Mouse (Mus musculus) embryonic facial prominence, embryonic 14.5 days (tissue): ENCODE data around the gene Spata1. TPM values are rescaled to one million over a fixed set of nuclear protein-coding genes. Genes with fewer than 3 reads are reported as not detected.

Source experiments
- ATAC-seq: fragments of 200-750 bp; cut with Nextera tagmentation; 2 replicates; pipeline ENCODE4 v1.8.0; 2017; ENCODE audit warnings: low read depth, moderate number of reproducible peaks, moderate TSS enrichment
- DNase-seq: peaks from one replicate; pipeline ENCODE4 v3.0.0-alpha.2; 2015; ENCODE audit warnings: low spot score
- H3K27ac ChIP-seq: fragments of 300-500 bp; sonication (generic); replicated peaks from 2 replicates; pipeline ENCODE4 v1.5.1; 2014; ENCODE audit warnings: low read depth, mild to moderate bottlenecking, low read length, moderate library complexity
- H3K27me3 ChIP-seq: fragments of 300-500 bp; sonication (generic); replicated peaks from 2 replicates; pipeline ENCODE4 v1.6.1; 2014; ENCODE audit warnings: low read length; ENCODE audit not compliant: control insufficient read depth, insufficient read depth
- H3K36me3 ChIP-seq: fragments of 300-500 bp; sonication (generic); 2 replicates; pipeline ENCODE4 v1.6.1; 2014; ENCODE audit warnings: low read length, mixed read lengths; ENCODE audit not compliant: control insufficient read depth, insufficient read depth
- H3K4me1 ChIP-seq: fragments of 300-500 bp; sonication (generic); 2 replicates; pipeline ENCODE4 v1.6.1; 2014; ENCODE audit warnings: antibody characterized with exemption, low read length; ENCODE audit not compliant: control insufficient read depth, insufficient read depth
- H3K4me2 ChIP-seq: fragments of 300-500 bp; sonication (generic); 2 replicates; pipeline ENCODE4 v1.6.1; 2014; ENCODE audit warnings: low read depth, mild to moderate bottlenecking, low read length, moderate library complexity, mixed read lengths
- H3K4me3 ChIP-seq: fragments of 300-500 bp; sonication (generic); 2 replicates; pipeline ENCODE4 v1.5.1; 2014; ENCODE audit warnings: low read depth, mild to moderate bottlenecking, low read length
- H3K9ac ChIP-seq: fragments of 300-500 bp; sonication (generic); 2 replicates; pipeline ENCODE4 v1.6.1; 2014; ENCODE audit warnings: low read depth, mild to moderate bottlenecking, low read length, moderate library complexity, mixed read lengths
- H3K9me3 ChIP-seq: fragments of 300-500 bp; sonication (generic); 2 replicates; pipeline ENCODE4 v1.6.1; 2016; ENCODE audit warnings: low read length; ENCODE audit not compliant: control insufficient read depth
- WGBS: fragments of 180-500 bp; shearing (Covaris S2); extraction: QIAGEN DNeasy Blood & Tissue Kit; methylation state at CpG from one replicate; pipeline ENCODE4 v1.1.7; 2014; 5-methylcytosine and 5-hydroxymethylcytosine counted together
- polyA plus RNA-seq: library from polyadenylated mRNA; unstranded; fragments of >200 nt; fragmentation: Nextera tagmentation; extraction: Ambion mirVana; gene quantifications from 2 replicates; pipeline ENCODE4 v1.2.1, GENCODE M21; 2014

Spata1 gene
- polyA plus RNA-seq, 1 experiment from 2014 or later: 6.0 TPM

DNA sequence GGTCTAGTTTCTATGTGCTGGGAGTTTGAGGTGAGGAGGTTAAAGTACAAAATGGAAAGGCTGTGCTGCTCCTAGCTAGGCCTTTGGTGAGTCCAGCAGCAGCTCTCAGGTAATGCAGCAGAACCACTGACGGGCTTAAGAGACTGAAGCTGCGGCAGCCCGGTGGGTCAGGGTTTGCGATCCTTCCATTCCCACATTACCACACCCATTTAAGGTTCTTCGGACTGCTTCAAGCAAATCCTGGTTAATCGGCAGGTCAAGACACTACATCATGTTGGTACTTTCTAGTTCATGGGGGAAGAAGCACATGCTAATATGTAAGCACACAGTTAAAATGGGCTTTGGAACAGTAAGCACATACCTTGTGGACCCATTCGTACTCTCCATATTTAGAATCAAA lies 7.2 kb upstream of the Spata1 start:
- Histone ChIP-seq H3K27ac (no peak overlapping the region), H3K36me3 (peaks cover 81% of the 10 kb centered on the region), H3K4me3 (no peak overlapping the region), H3K4me1 (peaks cover 5% of the 10 kb centered on the region; the same call in 1 of the 2 replicates), H3K9me3 (no peaks in the 10 kb centered on the region), H3K9ac (no peak overlapping the region), H3K4me2 (no peak overlapping the region), H3K27me3 (no peaks in the 10 kb centered on the region)
- 97% methylated on average over 7 of the region's 7 CpGs for WGBS
- DNase-seq (no peak), ATAC-seq (no peak)

DNA sequence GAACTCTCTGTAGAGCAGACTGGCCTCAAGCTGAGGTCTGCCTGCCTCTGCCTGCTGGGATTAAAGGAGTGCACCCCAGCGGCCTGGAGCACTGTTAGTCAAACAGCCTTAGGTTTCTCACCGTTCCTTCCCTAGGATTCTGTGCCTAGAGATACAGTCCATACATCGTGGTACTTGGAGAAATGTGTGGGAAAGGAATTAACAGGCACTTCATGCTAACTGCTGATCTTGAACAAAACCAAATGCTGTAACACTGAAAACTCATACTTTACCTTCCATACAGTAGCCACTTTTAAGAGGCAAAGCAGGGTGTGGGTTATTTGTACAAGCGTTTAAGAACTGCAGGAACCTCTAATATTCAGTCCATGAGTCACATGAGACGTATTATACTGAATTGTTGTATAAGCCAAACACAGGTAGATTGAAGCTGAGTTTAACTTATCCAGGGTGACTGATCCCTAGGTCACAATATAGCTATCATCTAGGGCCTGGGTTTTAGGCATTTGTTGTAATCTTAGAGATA lies 2.1 kb upstream of the Spata1 start:
- peak overlapping the region; percentile 87 for H3K9ac ChIP-seq
- DNase-seq: no peak
- WGBS: 51% methylated on average over 5 of the region's 5 CpGs
- no peaks in the 10 kb centered on the region for H3K9me3 ChIP-seq
- peaks cover 34% of the 10 kb centered on the region for H3K36me3 ChIP-seq
- H3K4me1 ChIP-seq: peaks cover 18% of the 10 kb centered on the region
- no peak overlapping the region for H3K27ac ChIP-seq
- peak overlapping the region; percentile 67 for H3K4me3 ChIP-seq
- H3K27me3 ChIP-seq: no peaks in the 10 kb centered on the region
- H3K4me2 ChIP-seq: peak overlapping the region; percentile 72
- no peak for ATAC-seq

DNA sequence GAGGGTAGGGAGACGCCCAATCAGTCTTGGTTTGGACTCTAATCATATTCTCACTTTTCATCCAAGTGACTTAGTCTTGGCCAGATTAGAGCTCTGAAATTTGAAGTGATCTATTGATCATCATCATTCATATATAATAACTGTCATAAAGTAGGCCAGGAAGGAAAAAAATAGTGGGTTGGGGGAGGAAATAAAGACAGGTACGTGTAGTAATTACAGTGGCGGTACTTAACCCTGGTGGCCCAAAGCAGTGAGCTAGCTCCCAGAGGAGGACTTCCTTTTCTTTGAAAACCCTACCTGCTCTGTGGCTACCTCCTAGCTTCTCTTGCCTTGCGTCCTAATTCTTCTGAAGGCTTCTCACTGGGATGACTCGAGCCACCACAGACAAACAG lies 1.3 kb upstream of the Spata1 start:
- peak overlapping the region; percentile 67 for H3K4me3 ChIP-seq
- no peaks in the 10 kb centered on the region for H3K27me3 ChIP-seq
- H3K4me2 ChIP-seq: peak overlapping the region; percentile 72
- ATAC-seq: no peak
- no peak for DNase-seq
- H3K27ac ChIP-seq: peak overlapping the region; percentile 93
- WGBS: 5% methylated on average over 5 of the region's 5 CpGs
- H3K9me3 ChIP-seq: no peaks in the 10 kb centered on the region
- H3K4me1 ChIP-seq: peaks cover 18% of the 10 kb centered on the region
- H3K9ac ChIP-seq: peak overlapping the region; percentile 87
- peaks cover 27% of the 10 kb centered on the region for H3K36me3 ChIP-seq

DNA sequence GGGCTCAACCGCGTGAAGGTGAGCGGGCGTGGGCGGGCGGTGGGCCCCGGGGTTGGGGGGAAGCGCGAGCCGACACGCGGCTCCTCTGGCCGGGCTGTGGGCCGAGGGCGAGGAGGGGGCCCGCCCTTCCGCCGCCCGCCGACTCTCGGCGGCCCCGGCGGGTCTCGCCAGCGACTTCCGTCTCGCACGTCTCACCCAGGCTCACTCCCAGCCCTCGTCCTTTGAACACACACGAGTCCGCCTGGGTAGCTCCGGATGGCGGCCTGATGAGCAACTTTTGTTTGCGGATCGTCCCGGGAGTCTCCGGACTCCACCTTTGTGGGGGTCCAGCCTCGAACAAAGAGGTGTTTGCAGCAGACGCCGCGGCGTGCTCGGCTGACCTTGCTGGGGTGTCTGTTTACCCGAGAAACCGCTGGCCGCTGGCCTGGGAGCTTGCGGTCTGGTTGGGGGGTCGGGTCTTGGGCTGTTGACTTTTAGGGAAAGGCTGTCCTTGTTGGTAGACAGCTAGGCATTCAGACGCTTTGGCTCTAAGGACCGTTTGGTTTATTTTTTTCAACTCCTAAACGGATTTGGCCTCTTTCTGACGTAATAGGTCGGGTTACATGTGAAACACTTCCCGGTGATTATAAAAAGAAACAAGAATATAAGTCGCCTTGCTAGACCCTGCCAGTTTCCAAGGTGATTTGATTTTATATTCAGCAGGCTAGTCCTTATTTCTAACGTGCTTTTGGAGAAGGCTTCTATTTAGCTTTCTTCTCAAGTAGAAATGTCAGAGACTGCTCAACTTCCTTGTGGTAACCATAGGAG lies 653 bp upstream of the Spata1 start:
- peak; percentile 81 for ATAC-seq
- Histone ChIP-seq H3K4me3 (peak overlapping the region; percentile 67), H3K4me2 (peak overlapping the region; percentile 72), H3K27me3 (no peaks in the 10 kb centered on the region), H3K4me1 (peaks cover 18% of the 10 kb centered on the region), H3K9ac (peak overlapping the region; percentile 87), H3K9me3 (no peaks in the 10 kb centered on the region), H3K36me3 (peaks cover 21% of the 10 kb centered on the region), H3K27ac (peak overlapping the region; percentile 93)
- WGBS: under 1% methylated on average over 36 of the region's 57 CpGs
- peak; percentile 71 for DNase-seq

DNA sequence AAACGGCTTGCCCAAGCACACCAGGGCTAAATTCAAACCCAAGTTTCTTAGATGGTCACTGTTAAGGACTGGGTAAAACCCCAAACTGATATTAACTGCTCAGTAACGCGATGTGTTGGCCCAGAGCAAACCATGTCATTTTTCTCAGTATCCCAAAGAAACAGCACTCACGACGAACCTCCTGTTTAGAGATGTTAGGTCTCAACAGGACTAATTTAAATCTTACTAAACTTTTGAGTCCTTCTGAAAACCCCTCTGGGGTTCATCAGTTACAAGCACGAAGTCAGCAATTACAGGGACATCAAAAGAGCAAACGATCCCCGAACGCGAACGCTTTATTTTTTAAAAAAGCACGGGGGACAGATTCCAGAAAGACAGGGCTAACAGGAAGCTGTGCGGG lies 564 bp downstream of the Spata1 start:
- ATAC-seq (no peak), DNase-seq (peak; percentile 44)
- Histone ChIP-seq H3K4me2 (peak overlapping the region; percentile 72), H3K4me3 (peak overlapping the region; percentile 67), H3K27ac (peak overlapping the region; percentile 91), H3K9ac (peak overlapping the region; percentile 87), H3K4me1 (peaks cover 18% of the 10 kb centered on the region), H3K27me3 (no peaks in the 10 kb centered on the region), H3K9me3 (no peaks in the 10 kb centered on the region), H3K36me3 (peaks cover 14% of the 10 kb centered on the region)
- 4% methylated on average over 13 of the region's 13 CpGs for WGBS

DNA sequence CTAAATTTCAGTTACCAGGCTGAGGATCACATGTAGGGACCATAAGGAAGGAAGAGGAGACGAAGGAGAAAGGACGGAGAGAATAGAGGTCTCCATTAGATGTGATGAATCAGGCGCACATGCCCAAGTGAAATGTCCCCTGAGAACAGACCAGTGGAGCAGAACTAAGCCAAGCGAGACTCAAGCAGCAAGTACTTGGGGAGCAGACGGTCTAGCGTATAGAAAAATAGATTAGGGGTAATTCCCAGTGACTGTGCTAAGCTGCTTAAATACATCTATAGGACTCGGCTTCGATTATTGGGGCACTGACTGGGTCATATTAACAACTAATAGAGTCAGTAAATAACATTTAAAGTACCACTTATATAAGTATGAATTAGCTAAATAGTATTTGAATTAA lies 4.6 kb downstream of the Spata1 start:
- H3K4me3 ChIP-seq: no peak overlapping the region
- 0 out of 2 replicates have a peak, but pooled peaks cover 3% of the 10 kb centered on the region for H3K4me1 ChIP-seq
- no peak overlapping the region for H3K9ac ChIP-seq
- DNase-seq: no peak
- no peaks in the 10 kb centered on the region for H3K9me3 ChIP-seq
- H3K36me3 ChIP-seq: no peaks in the 10 kb centered on the region
- no peaks in the 10 kb centered on the region for H3K27me3 ChIP-seq
- 76% methylated on average over 8 of the region's 8 CpGs for WGBS
- no peak overlapping the region for H3K27ac ChIP-seq
- H3K4me2 ChIP-seq: no peak overlapping the region
- no peak for ATAC-seq

DNA sequence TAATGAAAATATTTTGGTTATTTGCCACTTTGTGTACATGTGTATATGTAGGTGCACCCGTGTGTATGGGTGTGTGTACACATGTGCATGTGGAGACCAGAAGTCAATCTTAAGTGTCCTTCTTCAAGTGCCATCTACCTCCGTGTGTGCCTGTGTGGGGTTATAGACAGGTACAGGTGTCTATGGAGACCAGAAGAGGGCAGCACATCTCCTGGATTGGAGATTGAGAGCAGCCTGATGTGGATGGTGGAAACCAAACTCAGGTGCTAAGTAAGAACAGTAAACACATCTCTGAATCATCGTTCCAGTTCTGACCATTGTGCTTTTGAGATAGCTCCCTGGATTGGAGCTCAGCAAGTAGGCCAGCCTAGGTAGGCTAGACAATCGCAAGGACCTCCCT lies 13.1 kb downstream of the Spata1 start:
- Histone ChIP-seq H3K27ac (no peak overlapping the region), H3K9ac (no peak overlapping the region), H3K27me3 (no peaks in the 10 kb centered on the region), H3K4me1 (no peaks in the 10 kb centered on the region), H3K9me3 (no peaks in the 10 kb centered on the region), H3K4me3 (no peak overlapping the region), H3K4me2 (no peak overlapping the region), H3K36me3 (0 out of 2 replicates have a peak, but pooled peaks cover 5% of the 10 kb centered on the region)
- ATAC-seq (no peak), DNase-seq (no peak)
- 82% methylated on average over 4 of the region's 4 CpGs for WGBS

DNA sequence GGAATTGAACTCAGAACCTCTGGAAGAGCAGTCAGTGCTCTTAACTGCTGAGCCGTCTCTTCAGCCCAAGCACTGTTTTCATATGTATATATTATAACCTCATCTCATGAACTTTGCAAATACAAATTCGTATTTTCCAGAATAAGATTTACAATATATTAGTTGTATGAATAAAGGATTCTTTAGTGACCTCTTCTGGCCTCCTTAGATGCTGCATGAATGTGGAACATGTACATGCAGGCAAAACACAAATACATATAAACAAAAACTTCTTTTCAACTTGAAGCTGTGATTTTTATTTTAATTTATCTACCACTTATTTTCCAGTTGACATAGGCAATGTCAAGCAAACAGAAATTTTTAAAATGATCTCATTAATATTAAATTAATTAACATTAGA lies 17.5 kb downstream of the Spata1 start:
- Histone ChIP-seq H3K9ac (no peak overlapping the region), H3K4me1 (no peaks in the 10 kb centered on the region), H3K4me2 (no peak overlapping the region), H3K27me3 (no peaks in the 10 kb centered on the region), H3K4me3 (no peak overlapping the region), H3K36me3 (0 out of 2 replicates have a peak, but pooled peaks cover 5% of the 10 kb centered on the region), H3K9me3 (no peaks in the 10 kb centered on the region), H3K27ac (no peak overlapping the region)
- ATAC-seq (no peak), DNase-seq (no peak)
- 70% methylated on average over 2 of the region's 2 CpGs for WGBS

DNA sequence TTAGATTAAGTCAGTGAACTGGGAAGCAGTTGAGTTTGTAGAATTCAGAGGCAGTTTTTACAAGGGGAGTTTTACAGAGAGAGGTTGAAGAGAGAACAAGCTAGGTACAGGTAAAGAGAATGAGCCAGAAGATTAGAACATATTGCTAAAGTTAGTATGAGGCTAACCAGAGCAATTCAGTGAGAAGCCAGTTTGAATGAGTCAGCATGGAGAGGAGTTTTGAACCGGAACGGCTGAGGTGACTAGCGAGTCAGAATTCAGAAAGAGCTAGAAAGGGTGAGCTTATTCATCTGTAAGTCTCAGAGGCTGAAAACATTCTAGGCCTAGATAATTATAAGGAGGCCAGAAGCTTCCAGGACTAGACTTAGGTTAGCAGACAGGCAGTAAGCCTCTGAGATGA lies 25.1 kb downstream of the Spata1 start:
- Histone ChIP-seq H3K27ac (no peak overlapping the region), H3K4me1 (no peaks in the 10 kb centered on the region), H3K4me3 (no peak overlapping the region), H3K27me3 (no peaks in the 10 kb centered on the region), H3K9me3 (no peaks in the 10 kb centered on the region), H3K4me2 (no peak overlapping the region), H3K9ac (no peak overlapping the region), H3K36me3 (no peaks in the 10 kb centered on the region)
- DNase-seq (no peak), ATAC-seq (no peak)
- WGBS: 95% methylated on average over 3 of the region's 3 CpGs
